Mouse (Mus musculus): ENCODE measurements around the gene Cd52. TPM values are rescaled to one million over a fixed set of nuclear protein-coding genes. Genes with fewer than 3 reads are reported as not detected.

The Cd52 gene
- polyA plus RNA-seq, 1 experiment from 2014 or later, result 12.0 TPM

- H3K4me1 ChIP-seq, result peaks cover 39% of the 10 kb centered on the region; the same call in 1 of the 2 replicates
- ATAC-seq (replicated peaks; ENCODE audit: low FRiP score), result no peak
- no peak overlapping the region for H3K4me2 ChIP-seq
- WGBS, result 79% methylated on average over 8 of the region's 8 CpGs
- no peak overlapping the region for H3K4me3 ChIP-seq (replicated peaks)
- no peak overlapping the region for H3K9ac ChIP-seq
- H3K27ac ChIP-seq, result no peak overlapping the region
- H3K27me3 ChIP-seq, result no peaks in the 10 kb centered on the region
- H3K9me3 ChIP-seq (replicated peaks), result no peaks in the 10 kb centered on the region
- no peaks in the 10 kb centered on the region for H3K36me3 ChIP-seq
Measured at GRCm38 (mm10) chr4:134117012-134117411, 22.1 kb upstream of the Cd52 start.

- Histone ChIP-seq H3K9me3 (replicated peaks) (no peaks in the 10 kb centered on the region), H3K4me3 (replicated peaks) (no peak overlapping the region), H3K36me3 (no peaks in the 10 kb centered on the region), H3K27ac (no peak overlapping the region), H3K4me1 (peaks cover 36% of the 10 kb centered on the region; the same call in 1 of the 2 replicates), H3K27me3 (no peaks in the 10 kb centered on the region), H3K9ac (no peak overlapping the region), H3K4me2 (no peak overlapping the region)
- ATAC-seq (replicated peaks; ENCODE audit: low FRiP score), result no peak
- WGBS, result 62% methylated on average over 2 of the region's 2 CpGs
Measured at GRCm38 (mm10) chr4:134116501-134116900, 21.6 kb upstream of the Cd52 start.

GRCm38 (mm10) chr4:134115215-134116144 lies 20.6 kb upstream of the Cd52 start:
- no peak for ATAC-seq (replicated peaks; ENCODE audit: low FRiP score)
- Histone ChIP-seq H3K4me2 (no peak overlapping the region), H3K4me3 (replicated peaks) (no peak overlapping the region), H3K9me3 (replicated peaks) (no peaks in the 10 kb centered on the region), H3K27ac (no peak overlapping the region), H3K4me1 (peaks cover 27% of the 10 kb centered on the region; the same call in 1 of the 2 replicates), H3K36me3 (no peaks in the 10 kb centered on the region), H3K27me3 (no peaks in the 10 kb centered on the region), H3K9ac (no peak overlapping the region)
- 80% methylated on average over 16 of the region's 16 CpGs for WGBS

- Histone ChIP-seq H3K27ac (no peak overlapping the region), H3K27me3 (no peaks in the 10 kb centered on the region), H3K36me3 (no peaks in the 10 kb centered on the region), H3K9me3 (replicated peaks) (no peaks in the 10 kb centered on the region), H3K9ac (no peak overlapping the region), H3K4me2 (no peak overlapping the region), H3K4me1 (peaks cover 27% of the 10 kb centered on the region; the same call in 1 of the 2 replicates), H3K4me3 (replicated peaks) (no peak overlapping the region)
- WGBS, result 89% methylated on average over 4 of the region's 4 CpGs
- ATAC-seq (replicated peaks; ENCODE audit: low FRiP score), result no peak
Measured at GRCm38 (mm10) chr4:134114038-134114437, 19.2 kb upstream of the Cd52 start.

GRCm38 (mm10) chr4:134113356-134113994 lies 18.6 kb upstream of the Cd52 start:
- peaks cover 21% of the 10 kb centered on the region; the same call in 1 of the 2 replicates for H3K4me1 ChIP-seq
- H3K27ac ChIP-seq, result no peak overlapping the region
- ATAC-seq (replicated peaks; ENCODE audit: low FRiP score), result no peak
- H3K4me2 ChIP-seq, result no peak overlapping the region
- H3K27me3 ChIP-seq, result no peaks in the 10 kb centered on the region
- H3K9ac ChIP-seq, result no peak overlapping the region
- no peak overlapping the region for H3K4me3 ChIP-seq (replicated peaks)
- WGBS, result 42% methylated on average over 10 of the region's 10 CpGs
- no peaks in the 10 kb centered on the region for H3K9me3 ChIP-seq (replicated peaks)
- H3K36me3 ChIP-seq, result no peaks in the 10 kb centered on the region

GRCm38 (mm10) chr4:134112403-134112802 lies 17.5 kb upstream of the Cd52 start:
- no peaks in the 10 kb centered on the region for H3K36me3 ChIP-seq
- peaks cover 15% of the 10 kb centered on the region; the same call in 1 of the 2 replicates for H3K4me1 ChIP-seq
- H3K9me3 ChIP-seq (replicated peaks), result no peaks in the 10 kb centered on the region
- WGBS, result 68% methylated on average over 6 of the region's 6 CpGs
- no peak overlapping the region for H3K9ac ChIP-seq
- no peak overlapping the region for H3K27ac ChIP-seq
- H3K27me3 ChIP-seq, result no peaks in the 10 kb centered on the region
- H3K4me2 ChIP-seq, result no peak overlapping the region
- ATAC-seq (replicated peaks; ENCODE audit: low FRiP score), result no peak
- no peak overlapping the region for H3K4me3 ChIP-seq (replicated peaks)

- no peak overlapping the region for H3K9ac ChIP-seq
- no peak overlapping the region for H3K4me3 ChIP-seq (replicated peaks)
- no peak overlapping the region for H3K4me2 ChIP-seq
- no peaks in the 10 kb centered on the region for H3K27me3 ChIP-seq
- peaks cover 12% of the 10 kb centered on the region; the same call in 1 of the 2 replicates for H3K4me1 ChIP-seq
- no peak for ATAC-seq (replicated peaks; ENCODE audit: low FRiP score)
- no peaks in the 10 kb centered on the region for H3K9me3 ChIP-seq (replicated peaks)
- H3K27ac ChIP-seq, result no peak overlapping the region
- 55% methylated on average over 3 of the region's 3 CpGs for WGBS
- H3K36me3 ChIP-seq, result no peaks in the 10 kb centered on the region
Measured at GRCm38 (mm10) chr4:134110653-134111052, 15.8 kb upstream of the Cd52 start.

GRCm38 (mm10) chr4:134108196-134108595 lies 13.3 kb upstream of the Cd52 start:
- Histone ChIP-seq H3K4me3 (replicated peaks) (no peak overlapping the region), H3K4me1 (peaks cover 2% of the 10 kb centered on the region), H3K27me3 (no peaks in the 10 kb centered on the region), H3K4me2 (no peak overlapping the region), H3K9me3 (replicated peaks) (no peaks in the 10 kb centered on the region), H3K9ac (no peak overlapping the region), H3K27ac (no peak overlapping the region), H3K36me3 (no peaks in the 10 kb centered on the region)
- WGBS, result 22% methylated on average over 5 of the region's 5 CpGs
- no peak for ATAC-seq (replicated peaks; ENCODE audit: low FRiP score)

GRCm38 (mm10) chr4:134107730-134108129 lies 12.8 kb upstream of the Cd52 start:
- no peaks in the 10 kb centered on the region for H3K36me3 ChIP-seq
- H3K4me1 ChIP-seq, result peaks cover 5% of the 10 kb centered on the region
- H3K4me3 ChIP-seq (replicated peaks), result no peak overlapping the region
- no peak for ATAC-seq (replicated peaks; ENCODE audit: low FRiP score)
- no peak overlapping the region for H3K27ac ChIP-seq
- no peak overlapping the region for H3K4me2 ChIP-seq
- WGBS, result 83% methylated on average over 7 of the region's 7 CpGs
- H3K9me3 ChIP-seq (replicated peaks), result no peaks in the 10 kb centered on the region
- no peaks in the 10 kb centered on the region for H3K27me3 ChIP-seq
- H3K9ac ChIP-seq, result no peak overlapping the region

GRCm38 (mm10) chr4:134106105-134106504 lies 11.2 kb upstream of the Cd52 start:
- no peak overlapping the region for H3K4me2 ChIP-seq
- H3K27me3 ChIP-seq, result no peaks in the 10 kb centered on the region
- 70% methylated on average over 7 of the region's 7 CpGs for WGBS
- no peak for ATAC-seq (replicated peaks; ENCODE audit: low FRiP score)
- no peaks in the 10 kb centered on the region for H3K36me3 ChIP-seq
- no peaks in the 10 kb centered on the region for H3K9me3 ChIP-seq (replicated peaks)
- H3K9ac ChIP-seq, result no peak overlapping the region
- no peak overlapping the region for H3K4me3 ChIP-seq (replicated peaks)
- H3K27ac ChIP-seq, result no peak overlapping the region
- peaks cover 7% of the 10 kb centered on the region for H3K4me1 ChIP-seq

- Histone ChIP-seq H3K36me3 (no peaks in the 10 kb centered on the region), H3K27ac (peak overlapping the region; percentile 16; the same call in 1 of the 2 replicates), H3K4me2 (peak overlapping the region; percentile 75), H3K4me3 (replicated peaks) (peak overlapping the region; percentile 86), H3K27me3 (no peaks in the 10 kb centered on the region), H3K4me1 (peaks cover 10% of the 10 kb centered on the region), H3K9ac (peak overlapping the region; percentile 68), H3K9me3 (replicated peaks) (no peaks in the 10 kb centered on the region)
- 3% methylated on average over 21 of the region's 21 CpGs for WGBS
- peak; percentile 49 for ATAC-seq (replicated peaks; ENCODE audit: low FRiP score)
Measured at GRCm38 (mm10) chr4:134102742-134103119, 7.8 kb upstream of the Cd52 start.
